Mouse (Mus musculus): ENCODE measurements around the gene Ddx39b. TPM values are rescaled to one million over a fixed set of nuclear protein-coding genes. Genes with fewer than 3 reads are reported as not detected.

The Ddx39b gene
- polyA plus RNA-seq, 1 experiment = 206 TPM

GRCm38 (mm10) chr17:35301645-35302258 is 60.2 kb downstream of the Ddx39b start:
- Histone ChIP-seq H3K36me3 (ENCODE audit: control insufficient read depth, insufficient read depth, low read length) (no peaks in the 10 kb centered on the region), H3K4me1 (ENCODE audit: control insufficient read depth, insufficient read depth, low read length) (no peaks in the 10 kb centered on the region), H3K27ac (ENCODE audit: insufficient read depth, low read depth, low read length) (no peak overlapping the region), H3K4me3 (ENCODE audit: insufficient read depth, low read depth, low read length) (no peak overlapping the region), H3K27me3 (replicated peaks; ENCODE audit: control insufficient read depth, insufficient read depth, low read length) (no peaks in the 10 kb centered on the region)
- 20% methylated on average over 13 of the region's 13 CpGs for WGBS
- DNase-seq = peak; percentile 94
- peak; percentile 78 for TF ChIP-seq CTCF (conservative IDR thresholded peaks at IDR 0.05; ENCODE audit: insufficient read depth, insufficient read length, low read depth, low read length)
- no peak for TF ChIP-seq POLR2A (IDR thresholded peaks at IDR 0.05; ENCODE audit: low read depth, low read length)

- no peak for DNase-seq
- no peak overlapping the region for H3K27ac ChIP-seq (ENCODE audit: insufficient read depth, low read depth, low read length)
- H3K27me3 ChIP-seq (replicated peaks; ENCODE audit: control insufficient read depth, insufficient read depth, low read length) = no peaks in the 10 kb centered on the region
- no peak for TF ChIP-seq CTCF (conservative IDR thresholded peaks at IDR 0.05; ENCODE audit: insufficient read depth, insufficient read length, low read depth, low read length)
- TF ChIP-seq POLR2A (IDR thresholded peaks at IDR 0.05; ENCODE audit: low read depth, low read length) = no peak
- WGBS = 73% methylated on average over 2 of the region's 2 CpGs
- H3K4me3 ChIP-seq (ENCODE audit: insufficient read depth, low read depth, low read length) = no peak overlapping the region
- no peaks in the 10 kb centered on the region for H3K4me1 ChIP-seq (ENCODE audit: control insufficient read depth, insufficient read depth, low read length)
- H3K36me3 ChIP-seq (ENCODE audit: control insufficient read depth, insufficient read depth, low read length) = no peaks in the 10 kb centered on the region
These were observed 61.7 kb downstream of the Ddx39b start for GRCm38 (mm10) chr17:35303271-35303670.

Other genes with a start within 250 kb of the Ddx39b start
- gene Vars, start 240.8 kb upstream of the Ddx39b start, polyA plus RNA-seq (2012; rRNA removed) = 52.5 and 64.5 TPM in 2 replicates
- 0.80 and 0.89 TPM in 2 replicates for gene Vwa7, start 225.2 kb upstream of the Ddx39b start, polyA plus RNA-seq (2012; rRNA removed)
- 0.69 and 0.77 TPM in 2 replicates for gene Sapcd1, start 213.7 kb upstream of the Ddx39b start, polyA plus RNA-seq (2012; rRNA removed)
- 1.6 and 2.4 TPM in 2 replicates for gene Msh5, start 195.0 kb upstream of the Ddx39b start, polyA plus RNA-seq (2012; rRNA removed)
- gene Clic1, start 191.8 kb upstream of the Ddx39b start, polyA plus RNA-seq (2012; rRNA removed) = 105 and 117 TPM in 2 replicates
- gene Ddah2, start 182.7 kb upstream of the Ddx39b start, polyA plus RNA-seq (2012; rRNA removed) = 37.7 and 41.0 TPM in 2 replicates
- 0.13 and 0.16 TPM in 2 replicates for gene Ly6g6c, start 176.4 kb upstream of the Ddx39b start, polyA plus RNA-seq (2012; rRNA removed)
- gene Mpig6b, start 175.6 kb upstream of the Ddx39b start, polyA plus RNA-seq (2012; rRNA removed) = 0.46 and 0.66 TPM in 2 replicates
- 2.1 and 2.5 TPM in 2 replicates for gene Ly6g6e, start 164.8 kb upstream of the Ddx39b start, polyA plus RNA-seq (2012; rRNA removed)
- gene Ly6g6d, start 163.7 kb upstream of the Ddx39b start, polyA plus RNA-seq (2012; rRNA removed) = 8.1 and 8.9 TPM in 2 replicates
- gene Ly6g6f, start 156.1 kb upstream of the Ddx39b start, polyA plus RNA-seq (2012; rRNA removed) = not detected in 2 replicates
- gene Abhd16a, start 152.5 kb upstream of the Ddx39b start, polyA plus RNA-seq (2012; rRNA removed) = 156 and 217 TPM in 2 replicates
- gene Ly6g5c, start 133.5 kb upstream of the Ddx39b start, polyA plus RNA-seq (2012; rRNA removed) = not detected in 2 replicates
- gene Ly6g5b, start 126.3 kb upstream of the Ddx39b start, polyA plus RNA-seq (2012; rRNA removed) = 0.81 and 1.0 TPM in 2 replicates
- gene Gpank1, start 120.3 kb upstream of the Ddx39b start, polyA plus RNA-seq (2012; rRNA removed) = 15.1 and 15.5 TPM in 2 replicates
- 434 and 474 TPM in 2 replicates for gene Csnk2b, start 119.7 kb upstream of the Ddx39b start, polyA plus RNA-seq (2012; rRNA removed)
- 10.7 and 12.9 TPM in 2 replicates for gene D17H6S53E, start 115.4 kb upstream of the Ddx39b start, polyA plus RNA-seq (2012; rRNA removed)
- gene Apom, start 109.7 kb upstream of the Ddx39b start, polyA plus RNA-seq (2012; rRNA removed) = 138 and 157 TPM in 2 replicates
- 145 and 160 TPM in 2 replicates for gene Bag6, start 106.6 kb upstream of the Ddx39b start, polyA plus RNA-seq (2012; rRNA removed)
- gene Prrc2a, start 76.8 kb upstream of the Ddx39b start, polyA plus RNA-seq (2012; rRNA removed) = 237 and 272 TPM in 2 replicates
- 0.65 and 2.6 TPM in 2 replicates for gene Aif1, start 65.7 kb upstream of the Ddx39b start, polyA plus RNA-seq (2012; rRNA removed)
- 9.4 and 17.7 TPM in 2 replicates for gene Lst1, start 53.3 kb upstream of the Ddx39b start, polyA plus RNA-seq (2012; rRNA removed)
- 2.5 and 20.9 TPM in 2 replicates for gene Ltb, start 47.3 kb upstream of the Ddx39b start, polyA plus RNA-seq (2012; rRNA removed)
- gene Tnf, start 39.7 kb upstream of the Ddx39b start, polyA plus RNA-seq (2012; rRNA removed) = 0.64 and 0.94 TPM in 2 replicates
- 0.08 and 1.1 TPM in 2 replicates for gene Lta, start 36.4 kb upstream of the Ddx39b start, polyA plus RNA-seq (2012; rRNA removed)
- gene Gm16181, start 20.9 kb upstream of the Ddx39b start, polyA plus RNA-seq (2012; rRNA removed) = not detected in 2 replicates
- 6.6 and 6.7 TPM in 2 replicates for gene Atp6v1g2, start 8.1 kb upstream of the Ddx39b start, polyA plus RNA-seq (2012; rRNA removed)
- gene Nfkbil1, start 6.0 kb upstream of the Ddx39b start, polyA plus RNA-seq (2012; rRNA removed) = 11.5 and 11.7 TPM in 2 replicates
- gene H2-D1, start 21.0 kb downstream of the Ddx39b start, polyA plus RNA-seq (2012; rRNA removed) = 340 and 351 TPM in 2 replicates
- gene H2-Q1, start 78.7 kb downstream of the Ddx39b start, polyA plus RNA-seq (2012; rRNA removed) = 0.03 TPM in 1 of 2 replicates, not detected in the other
- 2.1 and 2.4 TPM in 2 replicates for gene H2-Q2, start 100.5 kb downstream of the Ddx39b start, polyA plus RNA-seq (2012; rRNA removed)
- gene H2-Q4, start 137.9 kb downstream of the Ddx39b start, polyA plus RNA-seq (2012; rRNA removed) = 48.1 and 55.9 TPM in 2 replicates
- gene H2-Q6, start 183.1 kb downstream of the Ddx39b start, polyA plus RNA-seq (2012; rRNA removed) = 72.1 and 84.0 TPM in 2 replicates
- gene H2-Q7, start 197.4 kb downstream of the Ddx39b start, polyA plus RNA-seq (2012; rRNA removed) = 112 and 139 TPM in 2 replicates
- 6.7 and 8.3 TPM in 2 replicates for gene H2-Q10, start 228.3 kb downstream of the Ddx39b start, polyA plus RNA-seq (2012; rRNA removed)